ENCODE assay signal across 7 mouse cellular contexts in the genomic region with DNA sequence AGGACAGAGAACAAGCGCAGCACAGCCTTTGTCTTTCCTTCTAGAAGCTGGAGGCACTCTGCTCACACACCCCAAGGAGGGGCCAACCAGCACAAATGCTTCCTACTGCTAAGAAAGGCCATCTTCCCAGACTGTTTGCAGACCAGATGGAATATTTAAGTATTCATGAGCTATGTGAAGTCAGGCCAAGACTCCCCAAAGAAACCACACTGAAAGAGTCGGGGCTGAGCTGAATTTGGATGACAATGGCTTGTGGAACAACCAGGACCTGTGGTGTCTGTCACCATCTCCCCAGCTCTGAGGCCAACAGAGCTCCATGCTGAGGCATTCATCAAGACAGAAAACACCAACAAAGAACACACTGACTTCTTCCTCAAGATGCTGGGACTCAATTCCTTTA.
DNase-seq lines count a peak whose midpoint lies in the region; ATAC-seq lines count a peak whose summit lies in the region.

No protein-coding gene starts in this region.

- H3K9me3 ChIP-seq in forebrain, embryonic 14.5 days (replicated peaks; ENCODE audit: control insufficient read depth, low read length): no peaks in the 10 kb centered on the region
- H3K9me3 ChIP-seq in stomach, embryonic 16.5 days (replicated peaks; ENCODE audit: control insufficient read depth, low read length): no peaks in the 10 kb centered on the region

- peak; percentile 81 for ATAC-seq in forebrain, embryonic 14.5 days
- ATAC-seq in stomach, embryonic 16.5 days (ENCODE audit: insufficient read depth, low FRiP score): peak; percentile 71; the same call in 1 of the 2 replicates

- H3K9ac ChIP-seq in forebrain, embryonic 14.5 days (ENCODE audit: low read length): no peak overlapping the region
- H3K9ac ChIP-seq in stomach, embryonic 16.5 days (ENCODE audit: low read length): no peak overlapping the region

- peak overlapping the region; percentile 22; the same call in 1 of the 2 replicates for H3K27ac ChIP-seq in forebrain, embryonic 14.5 days (ENCODE audit: low read depth, low read length)
- H3K27ac ChIP-seq in stomach, embryonic 16.5 days (ENCODE audit: low read length): peak overlapping the region; percentile 70

- 22% methylated on average over 2 of the region's 2 CpGs for WGBS in forebrain, embryonic 14.5 days
- WGBS in stomach, embryonic 16.5 days: 63% methylated on average over 2 of the region's 2 CpGs

- no peaks in the 10 kb centered on the region for H3K27me3 ChIP-seq in forebrain, embryonic 14.5 days (replicated peaks; ENCODE audit: control insufficient read depth, insufficient read depth, low read length)
- no peaks in the 10 kb centered on the region for H3K27me3 ChIP-seq in stomach, embryonic 16.5 days (ENCODE audit: control insufficient read depth, insufficient read depth, low read length)

- H3K4me2 ChIP-seq in forebrain, embryonic 14.5 days (ENCODE audit: low read length): no peak overlapping the region
- no peak overlapping the region for H3K4me2 ChIP-seq in stomach, embryonic 16.5 days (ENCODE audit: low read depth, low read length)

- intact Hi-C loops in left cerebral cortex, postnatal 36 days (cut with DNase I): no loop called here

- H3K4me1 ChIP-seq in forebrain, embryonic 14.5 days (ENCODE audit: control insufficient read depth, insufficient read depth, low read length): peaks cover 4% of the 10 kb centered on the region; the same call in 1 of the 2 replicates
- 0 out of 2 replicates have a peak, but pooled peaks cover 6% of the 10 kb centered on the region for H3K4me1 ChIP-seq in stomach, embryonic 16.5 days (ENCODE audit: control insufficient read depth, insufficient read depth, low read length)

- peaks cover 55% of the 10 kb centered on the region for H3K36me3 ChIP-seq in forebrain, embryonic 14.5 days (ENCODE audit: control insufficient read depth, insufficient read depth, low read length)
- H3K36me3 ChIP-seq in stomach, embryonic 16.5 days (ENCODE audit: control insufficient read depth, insufficient read depth, low read length): peaks cover 25% of the 10 kb centered on the region

- no peak overlapping the region for H3K4me3 ChIP-seq in forebrain, embryonic 14.5 days (ENCODE audit: low read depth, low read length)
- no peak overlapping the region for H3K4me3 ChIP-seq in stomach, embryonic 16.5 days (replicated peaks; ENCODE audit: low read length)

- peak; percentile 52 for DNase-seq in layer of hippocampus, adult 9-11 months
- DNase-seq in layer of hippocampus, adult 9-10 months (ENCODE audit: low spot score): no peak
- DNase-seq in forebrain, embryonic 14.5 days (ENCODE audit: low spot score): peak; percentile 68
- peak; percentile 34 to 48 for DNase-seq in left cerebral cortex, postnatal 36 days (ENCODE audit: low spot score in 2 of 2)
- no peak for DNase-seq in spleen, adult 12 weeks (ENCODE audit: low spot score)
- no peak for DNase-seq in cerebellum, postnatal 14 days

Comparison
In these comparisons a context has a peak if more than half of its experiments do, and no peak if none do; other contexts are left out.
1. DNase-seq: peak in layer of hippocampus, adult 9-11 months (single experiment), forebrain, embryonic 14.5 days (single experiment) and left cerebral cortex, postnatal 36 days (2 of 2); none in layer of hippocampus, adult 9-10 months (single experiment), spleen, adult 12 weeks (single experiment) and cerebellum, postnatal 14 days (0 of 2).